Mouse (Mus musculus) testis, adult 2 months (tissue): ENCODE measurements around the gene Ugdh.

Experiments
- CTCF ChIP-seq: fragments of 200-500 bp; IDR thresholded peaks from 2 replicates; pipeline ENCODE4 v1.5.1; 2012; ENCODE audit warnings: low read depth, mild to moderate bottlenecking, inconsistent platforms, low read length, moderate library complexity; ENCODE audit not compliant: control insufficient read depth, insufficient read depth, insufficient replicate concordance
- POLR2A ChIP-seq: fragments of 200-500 bp; IDR thresholded peaks from 2 replicates; pipeline ENCODE4 v1.6.1; 2012; ENCODE audit warnings: low read depth, mild to moderate bottlenecking, inconsistent platforms, low read length, moderate library complexity; ENCODE audit not compliant: control insufficient read depth

GRCm38 (mm10) chr5:65480511-65480910 is 44.8 kb upstream of the Ugdh start:
- TF ChIP-seq POLR2A (no peak), CTCF (no peak)
